Mouse (Mus musculus) ES-Bruce4 (cell line): Measurements from ENCODE around the gene Prkaa1.

Experiments
- CTCF ChIP-seq: IDR thresholded peaks from one replicate; pipeline ENCODE4 v1.8.1; 2011; ENCODE audit warnings: low read depth, low read length
- POLR2A ChIP-seq: IDR thresholded peaks from one replicate; pipeline ENCODE4 v1.8.1; 2011; ENCODE audit warnings: low read length; ENCODE audit not compliant: insufficient read depth

DNA sequence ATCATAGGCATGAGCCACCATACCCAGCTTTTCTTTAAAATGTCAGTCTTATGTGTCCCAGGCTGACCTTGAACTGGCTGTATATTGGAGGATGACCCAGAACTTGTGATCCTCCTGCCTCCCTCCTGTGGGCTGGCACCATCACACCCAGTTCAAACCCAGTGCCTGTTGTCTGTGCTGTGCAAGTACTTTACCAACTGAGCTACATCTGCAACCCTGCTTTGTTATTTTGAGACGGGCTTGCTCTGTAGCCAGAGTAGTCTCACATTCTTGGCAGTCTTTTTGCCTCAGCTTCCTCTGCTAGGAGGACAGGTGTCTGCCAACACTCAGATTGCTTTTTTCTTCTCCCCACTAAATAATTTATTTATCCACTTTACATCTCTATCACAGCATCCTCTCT lies 13.7 kb downstream of the Prkaa1 start:
- TF ChIP-seq POLR2A (no peak), CTCF (no peak)
